Mouse (Mus musculus) urinary bladder, adult 18-20 months (tissue): Measurements from ENCODE around the gene Kat7.
A peak's percentile ranks its signal among the peaks of the same experiment; 100 is the strongest.

Experiments
- DNase-seq, 2 experiments: peaks; one replicate each; pipeline ENCODE4 v3.0.0; 2022; ENCODE audit warnings: low spot score in 2 of 2, mixed read lengths in 2 of 2

The Kat7 gene

GRCm38 (mm10) chr11:95310007-95310647, at the start of gene Kat7:
TSS of gene Kat7 (minus strand) at chr11:95310246.
- DNase-seq, result peak; percentile 90 to 98

DNA sequence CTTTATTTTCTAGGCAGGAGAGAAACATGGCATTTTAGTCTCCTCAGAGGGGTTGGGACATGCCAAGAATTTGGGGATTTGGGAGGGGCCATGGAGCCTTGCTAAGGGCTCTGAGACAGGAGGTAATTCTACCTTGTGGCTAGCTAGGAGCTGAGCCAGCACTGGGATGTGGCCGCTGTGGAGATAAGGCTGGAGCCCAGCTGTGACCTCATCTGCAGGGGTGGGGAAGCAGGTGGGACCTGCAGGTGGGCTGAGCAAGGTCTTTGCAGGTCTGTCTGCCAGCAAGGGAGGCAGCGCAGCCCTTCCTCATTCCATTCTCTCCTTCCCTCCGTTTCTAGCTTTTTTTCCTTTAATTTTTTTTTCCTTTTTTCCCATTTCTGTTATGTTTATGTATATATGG, 48.2 kb upstream of the Kat7 start:
- DNase-seq, result no peak

GRCm38 (mm10) chr11:95356469-95357273, 46.6 kb upstream of the Kat7 start:
- DNase-seq, result no peak

DNA sequence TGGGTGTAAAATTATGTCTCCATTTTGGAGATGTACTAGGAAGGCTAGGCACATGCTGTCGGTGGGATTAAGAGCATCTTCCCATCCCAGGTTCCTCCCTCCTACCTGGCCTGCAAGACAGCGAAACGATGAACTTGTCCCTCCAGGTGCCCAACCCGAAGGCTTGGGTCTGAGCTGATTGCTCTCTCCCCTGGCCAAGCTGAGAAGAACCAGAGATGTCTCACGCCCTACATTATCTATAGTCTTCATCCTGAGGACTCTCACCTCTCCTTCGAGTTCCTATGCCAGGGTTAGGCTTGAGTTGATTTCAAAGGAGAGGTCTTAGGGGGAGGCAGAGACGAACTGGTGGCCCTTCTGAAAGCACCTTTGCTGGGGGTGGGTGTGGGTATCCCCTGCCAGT, 46.0 kb upstream of the Kat7 start:
- no peak for DNase-seq

- no peak for DNase-seq
Observed at GRCm38 (mm10) chr11:95355661-95356011, 45.6 kb upstream of the Kat7 start.

DNA sequence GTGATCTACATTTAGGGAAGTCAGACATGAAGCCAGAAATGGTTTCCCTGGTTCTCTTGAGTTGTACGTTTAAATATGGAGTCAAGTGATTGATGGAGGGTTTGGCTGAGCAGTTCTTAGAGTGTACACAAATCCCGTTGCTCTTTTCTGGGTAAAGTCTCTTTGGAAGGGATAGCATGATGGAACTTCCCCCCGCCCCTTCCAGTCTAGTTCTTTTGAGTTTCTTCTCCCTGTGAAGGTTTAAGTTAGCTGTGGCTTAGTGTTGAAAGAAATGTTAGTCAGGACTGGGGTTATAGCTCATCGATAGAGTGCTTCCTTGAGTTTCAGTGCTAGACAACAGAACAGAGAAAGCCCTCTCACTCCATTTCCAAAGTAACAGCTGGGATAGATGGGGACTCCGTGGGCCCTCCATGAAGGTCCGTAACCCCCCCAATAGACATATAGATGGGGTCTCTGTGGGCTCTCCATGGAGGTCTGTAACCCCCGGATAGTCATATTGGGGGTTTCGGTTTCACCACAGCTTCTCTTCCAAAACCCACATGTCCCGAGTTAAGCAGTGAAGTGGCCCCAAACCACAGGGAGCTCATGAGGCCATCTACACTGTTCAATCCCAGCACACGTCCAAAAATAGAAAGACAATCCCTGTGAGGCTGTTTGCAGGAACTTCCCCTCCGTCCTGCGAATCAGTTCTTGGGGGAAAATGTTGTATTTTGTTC, 45.1 kb upstream of the Kat7 start:
- no peak for DNase-seq

- DNase-seq, result no peak
Observed at GRCm38 (mm10) chr11:95354228-95354944, 44.3 kb upstream of the Kat7 start.

DNA sequence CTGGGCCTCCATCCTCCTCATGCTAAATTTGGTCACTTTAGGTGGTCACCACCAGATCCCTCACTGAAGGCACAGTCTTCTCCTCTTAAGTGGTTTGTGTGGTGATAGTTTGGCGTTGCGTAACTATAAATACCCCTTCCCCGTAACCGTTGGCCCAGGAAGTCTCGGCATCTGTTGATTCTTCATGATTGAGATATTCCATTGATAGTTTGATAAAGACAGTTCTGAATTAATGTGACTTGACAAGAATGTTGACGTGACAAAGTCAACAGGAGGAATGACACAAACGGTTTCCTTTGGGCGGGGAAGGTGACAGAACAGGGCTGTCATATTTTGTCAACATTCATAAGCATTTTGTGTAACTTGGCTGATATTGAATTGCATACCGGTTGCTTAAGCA, 43.2 kb upstream of the Kat7 start:
- DNase-seq, result no peak

- DNase-seq, result no peak
Observed at GRCm38 (mm10) chr11:95352686-95353085, 42.6 kb upstream of the Kat7 start.

DNA sequence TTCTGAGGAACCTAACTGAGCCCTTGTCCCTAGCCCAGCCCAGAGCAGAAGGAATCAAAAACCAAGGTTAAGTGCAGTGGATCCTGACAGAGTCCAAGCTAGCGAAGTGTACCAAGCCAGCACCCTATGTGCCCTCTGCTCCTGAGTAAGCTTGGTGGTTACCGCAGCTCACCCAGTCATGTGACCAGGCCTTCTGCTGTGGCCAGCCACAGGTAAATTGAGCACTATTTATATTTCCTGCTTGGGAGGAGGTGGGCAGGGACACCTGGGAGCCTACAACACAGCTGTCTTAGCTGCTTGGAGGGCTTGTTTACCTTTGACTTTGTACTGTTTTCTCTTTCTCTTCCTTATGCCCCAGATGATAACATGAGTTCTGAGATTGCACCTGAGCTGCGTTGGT, 40.9 kb upstream of the Kat7 start:
- DNase-seq, result no peak

DNA sequence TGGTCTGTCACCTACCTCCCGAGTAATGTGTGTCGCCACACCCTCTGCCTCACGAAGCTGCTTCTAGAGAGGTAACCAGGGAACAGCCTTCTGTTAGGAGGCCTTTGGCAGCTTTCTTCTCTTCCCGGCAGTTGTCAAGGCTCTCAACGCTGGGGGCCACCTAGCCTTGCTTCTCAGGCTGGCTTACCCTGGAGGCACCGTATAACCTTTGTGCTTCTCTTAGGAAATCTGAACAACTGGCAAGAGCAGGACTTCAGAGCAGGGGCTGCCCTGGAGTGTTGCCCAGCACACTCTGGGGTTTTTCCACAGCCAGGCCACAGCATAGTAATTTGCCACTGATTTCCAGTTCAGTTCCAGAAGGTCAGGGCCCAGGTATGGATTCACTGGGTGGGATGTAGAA, 40.2 kb upstream of the Kat7 start:
- no peak for DNase-seq

GRCm38 (mm10) chr11:95344181-95344580, 34.1 kb upstream of the Kat7 start:
- DNase-seq, result no peak

- DNase-seq, result no peak
Observed at GRCm38 (mm10) chr11:95343180-95343579, 33.1 kb upstream of the Kat7 start.

DNA sequence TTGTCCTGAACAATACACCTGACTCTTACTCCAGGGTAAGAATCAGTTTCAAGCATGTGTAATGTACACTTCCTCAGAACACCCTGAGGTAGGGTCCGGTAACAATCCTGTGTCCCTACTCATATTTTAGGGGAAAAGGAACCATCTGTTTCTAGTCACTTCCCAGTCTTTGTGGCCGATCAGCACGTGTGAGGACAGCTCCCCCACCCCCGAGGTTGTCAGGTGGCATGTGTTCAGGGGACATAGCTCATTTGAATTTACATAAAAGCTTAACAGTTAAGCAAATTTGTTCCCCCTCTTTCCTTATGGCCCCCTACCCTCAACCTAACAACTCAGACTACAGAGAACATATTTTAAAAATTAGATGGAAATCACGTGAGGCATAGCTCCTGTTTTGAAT, 30.6 kb upstream of the Kat7 start:
- no peak for DNase-seq

DNA sequence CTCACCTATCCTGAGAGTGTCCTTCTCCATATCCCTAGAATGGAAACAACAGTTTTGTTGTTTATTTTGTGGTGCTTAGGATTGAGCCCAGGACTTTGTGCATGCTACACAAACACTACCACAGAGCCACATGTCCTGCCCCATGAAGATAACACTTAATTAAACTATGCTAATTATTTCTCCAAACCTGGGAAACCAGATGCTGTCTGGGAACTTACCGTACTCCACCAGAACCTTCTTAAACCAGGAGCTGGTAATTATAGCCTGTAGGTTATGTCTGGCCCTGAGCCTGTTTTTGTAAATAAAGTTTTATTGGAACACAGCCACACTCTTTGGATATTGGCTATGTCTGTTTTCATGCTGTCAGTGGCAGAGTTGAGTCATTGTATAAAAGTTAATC, 30.2 kb upstream of the Kat7 start:
- no peak for DNase-seq

DNA sequence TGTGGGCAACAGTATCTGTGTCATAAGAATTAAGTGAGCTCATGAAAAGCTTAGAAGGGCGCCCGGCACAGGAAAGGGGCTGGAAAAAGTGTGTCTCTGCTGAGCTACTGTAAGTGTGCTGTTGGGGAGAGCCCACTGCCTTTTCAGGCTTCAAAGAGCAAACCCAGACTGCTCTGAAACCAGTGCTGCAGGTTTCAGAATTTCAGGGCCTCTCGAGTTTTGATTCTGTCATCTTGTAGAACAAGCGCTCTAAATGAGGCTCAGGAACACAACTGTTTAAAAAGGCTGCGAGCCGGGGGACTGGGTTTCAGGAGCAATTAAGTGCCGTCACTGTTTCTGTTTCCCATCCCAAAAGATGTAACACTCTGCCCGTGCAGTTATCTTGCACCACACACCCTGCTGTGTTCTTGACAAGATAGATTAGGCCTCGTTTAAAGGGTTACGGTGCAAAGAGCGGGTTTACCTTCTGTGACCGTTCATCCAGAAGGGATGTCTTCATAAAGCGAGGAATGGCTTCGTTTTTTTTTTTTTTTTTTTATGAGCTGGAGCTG, 29.5 kb upstream of the Kat7 start:
- DNase-seq, result no peak

DNA sequence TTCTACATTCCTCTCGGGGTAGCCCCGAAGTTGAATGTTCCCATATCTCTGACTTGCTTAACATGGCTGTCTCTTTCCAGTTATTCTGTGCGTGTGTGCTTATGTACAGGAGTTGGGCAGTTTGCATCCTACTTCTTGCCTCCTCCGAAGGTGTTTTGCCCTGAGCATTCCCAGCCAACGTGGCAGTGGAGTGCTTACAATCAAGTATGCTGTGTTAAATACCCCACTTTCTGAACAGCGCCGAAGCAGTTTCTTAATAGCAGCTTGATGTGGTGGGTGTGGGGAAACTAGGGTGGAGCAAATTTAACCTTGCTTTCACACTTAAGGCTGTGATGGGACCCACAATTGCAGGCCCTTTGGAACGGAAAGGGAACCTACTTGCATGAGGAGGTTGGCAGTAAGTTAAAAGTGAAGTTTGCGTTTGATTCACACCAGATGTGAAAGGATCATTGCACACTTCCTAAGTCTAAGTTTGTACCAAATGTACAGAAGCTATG, 27.8 kb upstream of the Kat7 start:
- no peak for DNase-seq

DNA sequence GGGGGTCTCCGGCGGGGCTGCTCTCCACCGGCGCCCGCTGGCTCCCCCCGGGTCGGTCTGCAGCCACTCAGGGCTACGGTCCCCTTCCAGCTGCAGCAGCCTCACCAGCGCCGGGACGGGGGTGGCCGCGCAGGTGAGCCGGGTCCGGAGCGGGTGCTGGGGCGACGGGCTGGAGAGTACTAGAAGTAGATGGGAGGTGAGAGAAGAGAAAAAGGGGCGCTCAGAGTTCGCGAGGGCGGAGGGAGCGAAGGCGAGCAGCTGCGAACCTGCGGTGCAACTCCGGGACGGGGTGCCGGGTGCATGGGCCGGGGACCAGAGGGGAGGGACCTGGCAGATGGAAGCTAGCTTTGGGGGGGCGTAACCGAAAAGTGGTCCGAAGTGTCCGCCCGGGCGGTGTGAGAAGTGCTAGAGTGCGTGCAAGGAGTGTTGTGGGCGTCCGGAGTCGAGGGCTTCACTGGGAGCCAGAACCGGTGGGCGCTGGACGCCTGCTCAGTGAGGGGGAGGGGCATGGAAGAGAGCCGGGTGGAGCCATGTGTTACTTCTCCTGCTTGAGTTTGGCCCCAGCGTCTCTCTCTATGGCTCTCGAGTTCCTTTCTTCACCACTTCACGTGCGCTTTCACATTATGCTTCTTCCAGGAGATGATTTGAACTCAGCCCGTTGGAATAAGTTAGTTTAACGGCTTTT, 27.2 kb upstream of the Kat7 start:
- peak; percentile 49 to 51 for DNase-seq

DNA sequence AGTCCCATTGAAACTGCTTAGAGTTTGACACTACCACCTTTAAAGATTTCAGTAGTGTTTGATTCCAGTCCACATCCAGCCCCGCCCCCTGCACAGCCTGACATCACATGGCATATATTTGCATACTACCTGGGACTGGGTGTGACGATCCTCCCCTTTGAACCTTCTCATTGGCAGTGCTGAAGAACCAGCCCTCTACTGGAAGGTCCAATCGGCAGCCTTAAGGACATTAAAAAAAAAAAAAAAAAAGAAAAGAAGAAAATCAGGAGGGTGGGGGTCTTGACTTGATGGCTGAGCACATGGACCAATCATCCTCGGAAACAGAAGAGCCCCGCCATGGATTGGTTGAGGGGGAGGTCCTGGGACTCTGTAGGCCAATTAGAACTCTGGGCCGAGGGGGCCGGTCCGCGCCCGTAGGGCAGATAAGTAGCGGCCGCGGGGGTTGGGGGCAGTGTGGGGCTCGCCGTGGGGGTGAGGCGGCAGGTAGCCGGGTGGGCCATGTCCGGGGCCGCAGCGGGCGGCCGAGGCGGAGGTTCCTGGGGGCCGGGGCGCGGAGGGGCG, 26.6 kb upstream of the Kat7 start, which contains the start of gene Fam117a:
TSS of gene Fam117a (plus strand) at position 451 of the 561 bp plus-strand sequence.
- peak; percentile 51 to 77 for DNase-seq

GRCm38 (mm10) chr11:95334448-95335060, 24.5 kb upstream of the Kat7 start:
- DNase-seq, result no peak
